Mouse (Mus musculus): Measurements from ENCODE around the gene Serpina11.

The Serpina11 gene

DNA sequence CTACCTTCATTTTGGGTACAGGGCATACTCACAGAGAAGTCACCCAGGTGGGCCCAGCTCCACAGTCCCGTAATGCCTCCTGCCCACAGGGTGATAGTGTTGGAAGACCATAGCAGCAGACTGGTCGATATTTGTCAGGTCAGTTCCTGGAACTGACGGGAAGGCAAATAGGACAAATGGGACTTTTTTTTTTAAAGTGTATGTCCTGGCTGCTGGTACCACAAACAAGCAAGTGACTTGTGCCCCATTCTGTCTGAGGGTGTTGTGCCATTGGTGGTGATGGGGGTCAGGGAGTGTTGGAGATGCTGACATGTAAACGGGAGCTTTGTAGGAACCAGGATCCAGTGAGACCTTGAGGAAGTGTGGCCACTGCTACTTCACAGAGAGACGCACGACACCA is at the start of gene Serpina11:
Gene Serpina11 (minus strand): TSS at position 101 of the 400 bp plus-strand sequence.
- DNase-seq (ENCODE audit: low read depth), result no peak

DNA sequence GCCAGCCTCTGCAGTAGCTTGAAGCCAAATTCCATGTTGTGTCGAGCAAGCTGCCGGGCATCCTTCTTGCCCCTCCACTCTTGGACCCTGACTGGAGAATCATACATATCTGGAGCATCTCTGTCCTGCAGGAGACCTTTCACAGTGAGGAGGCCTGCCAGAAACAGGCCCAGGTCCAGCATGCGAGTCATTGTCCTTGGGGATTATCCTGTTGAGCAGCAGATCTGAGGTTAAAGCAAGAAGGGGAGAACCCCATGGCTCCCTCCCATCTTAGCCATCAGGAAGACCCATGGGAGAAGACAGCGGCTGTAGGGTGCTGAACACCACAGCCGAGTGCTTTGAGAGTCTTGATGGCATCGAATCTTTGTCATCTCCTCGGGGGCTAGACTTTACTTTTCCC is 48.4 kb upstream of the Serpina11 start:
- DNase-seq (ENCODE audit: low read depth), result no peak

DNA sequence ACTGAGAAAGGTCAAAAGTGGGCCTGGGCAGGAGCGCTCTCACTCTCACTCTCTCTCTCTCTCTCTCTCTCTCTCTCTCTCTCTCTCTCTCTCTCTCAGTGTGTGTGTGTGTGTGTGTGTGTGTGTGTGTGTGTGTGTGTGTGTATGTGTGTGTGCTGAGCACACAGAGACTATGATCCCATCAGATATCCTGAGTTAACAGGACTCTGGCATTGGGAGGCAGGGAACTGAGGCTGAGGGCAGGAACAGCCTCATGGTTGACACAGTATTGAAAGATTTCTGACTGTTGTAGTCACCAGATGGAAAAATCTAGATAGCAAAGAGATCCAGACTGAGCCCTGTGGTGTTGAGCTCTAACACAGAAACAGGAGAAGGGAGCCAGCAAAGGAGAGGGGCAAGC is 44.0 kb upstream of the Serpina11 start:
- DNase-seq (ENCODE audit: low read depth), result no peak

DNA sequence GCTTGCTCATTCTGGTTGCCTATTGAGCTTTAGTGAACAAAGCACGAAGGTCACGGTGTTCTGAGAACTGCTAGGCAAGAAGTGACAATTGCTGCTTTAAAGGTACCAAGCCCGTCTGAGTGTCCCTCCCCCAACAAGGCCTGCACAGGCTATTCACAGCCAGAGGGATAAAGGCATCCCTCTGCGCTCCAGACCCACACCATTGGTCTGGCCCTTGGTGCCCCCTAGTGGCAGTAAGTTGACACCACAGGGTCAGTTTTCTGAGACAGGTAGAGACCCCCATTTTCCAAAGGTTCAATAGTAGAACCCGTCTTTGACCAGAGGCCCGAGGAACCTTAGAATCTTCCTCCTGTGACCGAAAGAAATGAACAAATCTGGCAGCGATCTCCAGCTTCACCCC is 40.2 kb upstream of the Serpina11 start:
- no peak for DNase-seq (ENCODE audit: low read depth)

DNA sequence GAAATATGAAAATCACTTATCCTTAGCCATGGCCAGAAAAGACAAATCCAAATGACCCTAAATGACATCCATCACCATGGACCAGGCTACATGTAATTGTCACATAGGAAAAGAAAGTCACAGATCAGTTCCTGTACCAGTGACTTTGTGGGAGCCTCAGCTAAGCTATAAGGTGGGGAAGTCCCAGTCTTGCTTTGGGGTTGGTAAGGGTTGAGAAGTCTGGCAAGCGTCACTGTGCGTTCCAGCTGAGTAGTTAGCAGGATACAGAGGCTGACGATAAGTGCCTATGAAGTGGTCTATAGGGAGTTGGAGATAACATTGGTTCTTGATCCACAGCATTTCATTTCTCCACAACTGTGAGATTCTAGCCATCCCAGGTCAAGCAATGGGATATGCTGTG is 25.5 kb upstream of the Serpina11 start:
- DNase-seq (ENCODE audit: low read depth), result no peak

DNA sequence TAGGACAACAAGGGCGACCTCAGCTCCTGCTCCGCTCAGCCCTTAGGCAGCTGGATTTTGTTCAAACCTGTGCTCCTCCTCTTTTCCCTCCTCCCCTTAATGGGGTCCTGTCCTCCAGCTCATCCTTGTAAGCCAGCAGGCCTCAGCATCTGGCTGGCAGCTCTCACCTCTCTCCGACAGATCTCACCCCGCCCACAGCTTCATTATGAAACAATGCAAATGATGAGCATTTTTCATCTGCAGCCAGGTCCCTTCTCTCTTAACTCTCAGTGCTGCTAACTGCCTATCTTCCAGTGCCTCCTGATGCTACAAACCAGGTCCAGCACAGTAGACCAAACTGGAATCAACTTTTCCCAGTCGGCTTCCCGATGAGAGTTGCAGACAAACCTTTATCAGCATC is 23.9 kb upstream of the Serpina11 start, which contains the start of gene Serpina9:
Gene Serpina9 (minus strand): TSS at position 136 of the 400 bp plus-strand sequence.
- no peak for DNase-seq (ENCODE audit: low read depth)

DNA sequence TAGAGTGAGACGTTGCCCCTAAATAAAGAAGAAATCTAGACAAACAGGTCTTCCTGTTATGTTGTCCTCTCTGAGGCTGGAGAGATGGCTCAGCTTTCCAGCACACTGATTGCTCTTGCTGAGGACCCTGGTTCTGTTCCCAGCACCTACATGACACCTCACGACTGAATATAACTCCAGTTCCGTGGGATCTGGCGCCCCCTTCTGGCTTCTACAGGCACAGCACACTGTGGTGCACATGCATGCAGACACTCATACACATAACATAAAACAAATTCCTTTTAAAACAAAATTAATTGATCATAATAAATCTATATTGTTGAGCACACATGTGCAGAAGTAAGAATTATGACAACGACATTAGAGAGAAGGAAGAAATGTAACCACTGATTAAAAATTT is 14.9 kb upstream of the Serpina11 start:
- DNase-seq (ENCODE audit: low read depth), result no peak

DNA sequence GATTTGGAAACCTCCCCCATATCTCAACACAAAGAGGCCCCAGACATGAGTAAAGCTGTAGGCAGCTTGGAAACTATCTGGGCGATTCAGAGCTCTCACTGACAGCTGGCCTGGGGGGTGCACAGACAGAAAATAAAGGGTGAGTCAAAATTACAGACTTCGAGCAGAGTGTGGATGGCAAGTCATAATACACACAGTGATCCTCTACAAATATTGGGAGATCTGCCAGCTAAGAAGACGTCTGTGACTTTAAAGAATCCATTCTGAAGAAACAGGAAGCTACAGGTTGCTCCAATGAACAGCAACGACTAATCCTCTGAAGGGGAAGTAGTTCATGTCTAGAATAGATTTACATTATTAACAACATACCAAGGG is 13.5 kb upstream of the Serpina11 start:
- DNase-seq (ENCODE audit: low read depth), result no peak

DNA sequence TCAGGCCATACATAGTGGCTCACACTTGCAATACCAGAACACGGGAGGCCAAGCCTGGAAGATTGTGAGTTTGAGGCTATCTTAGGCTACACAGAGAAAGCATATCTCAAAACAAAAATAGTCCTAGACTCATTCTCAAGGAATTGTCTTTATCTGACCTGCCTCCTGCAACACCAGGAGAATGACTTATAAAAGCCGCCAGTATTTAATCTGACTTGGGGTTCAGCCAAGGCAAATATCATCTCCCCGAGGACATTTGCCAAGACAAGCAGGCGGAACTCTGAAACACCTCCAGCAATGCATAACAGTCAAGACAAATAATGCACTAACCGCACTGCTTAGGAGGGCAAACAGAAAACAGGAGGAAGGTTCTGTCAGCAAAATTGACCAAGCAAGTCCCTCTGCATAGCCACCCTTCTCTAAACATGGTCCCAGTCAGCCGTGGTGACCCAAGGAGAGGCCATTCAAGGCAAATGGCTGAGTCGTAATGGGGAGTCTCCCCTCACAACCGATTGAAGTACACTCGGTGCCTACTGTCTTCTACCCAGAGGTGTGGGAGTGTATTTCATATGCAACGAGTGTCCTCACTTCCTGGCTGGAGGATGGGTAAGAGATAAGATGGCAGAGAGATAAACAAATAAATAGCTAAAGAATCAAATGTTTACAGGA is 12.9 kb upstream of the Serpina11 start:
- DNase-seq (ENCODE audit: low read depth), result no peak

DNA sequence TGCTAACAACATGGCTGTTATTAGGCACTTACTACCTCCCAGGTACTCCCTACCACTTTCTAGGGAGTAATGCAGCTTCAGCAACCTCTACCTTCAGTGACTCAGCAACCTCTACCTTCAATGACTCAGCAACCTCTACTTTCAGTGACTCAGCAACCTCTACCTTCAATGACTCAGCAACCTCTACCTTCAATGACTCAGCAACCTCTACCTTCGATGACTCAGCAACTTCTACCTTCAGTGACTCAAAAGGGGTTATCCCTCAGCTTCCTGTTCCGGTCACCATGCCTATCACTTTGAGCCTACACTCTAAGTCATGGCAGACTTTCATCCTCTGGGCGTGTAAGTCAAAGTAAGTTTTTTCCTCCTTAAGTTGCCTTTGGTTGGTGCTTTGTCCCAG is 10.8 kb upstream of the Serpina11 start:
- no peak for DNase-seq (ENCODE audit: low read depth)

DNA sequence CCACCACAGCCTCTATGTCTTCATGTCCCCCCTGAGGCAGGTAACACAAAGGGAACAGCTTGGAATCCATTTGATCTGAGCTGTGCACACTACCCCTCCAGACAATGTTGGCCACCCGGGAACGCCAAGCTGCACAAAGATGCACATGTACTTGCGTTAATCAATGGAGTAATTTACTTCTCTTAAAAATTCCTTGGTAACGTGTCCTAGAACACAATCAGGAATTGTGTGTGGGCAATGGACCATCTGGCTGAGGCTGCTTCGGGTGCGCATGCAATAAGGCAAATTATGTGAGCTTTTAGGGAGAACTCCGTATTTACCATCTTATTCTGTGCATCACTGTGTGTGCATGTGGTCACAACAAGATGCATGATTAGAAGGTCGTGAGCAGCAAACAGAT is 9.9 kb upstream of the Serpina11 start:
- DNase-seq (ENCODE audit: low read depth), result no peak

DNA sequence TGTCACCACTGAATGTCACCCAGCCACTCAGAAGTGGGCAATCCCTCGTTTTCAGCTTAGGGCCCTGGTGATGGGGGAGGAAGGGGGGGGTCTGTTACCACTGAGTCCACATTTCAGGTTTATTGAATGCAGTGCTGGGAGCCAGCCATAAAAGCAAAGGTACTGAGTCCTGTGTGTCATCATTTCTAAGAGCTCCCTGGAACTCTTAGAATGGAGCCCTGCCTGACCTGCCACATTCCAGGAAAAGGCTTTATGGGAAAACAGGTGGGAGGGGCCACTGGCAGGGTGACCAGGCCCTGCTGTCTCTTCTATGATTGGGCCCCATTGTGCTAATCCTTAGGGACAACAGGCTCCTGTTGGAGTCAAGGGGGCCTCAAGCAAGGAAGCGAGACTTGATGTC is 6.8 kb upstream of the Serpina11 start:
- DNase-seq (ENCODE audit: low read depth), result no peak

DNA sequence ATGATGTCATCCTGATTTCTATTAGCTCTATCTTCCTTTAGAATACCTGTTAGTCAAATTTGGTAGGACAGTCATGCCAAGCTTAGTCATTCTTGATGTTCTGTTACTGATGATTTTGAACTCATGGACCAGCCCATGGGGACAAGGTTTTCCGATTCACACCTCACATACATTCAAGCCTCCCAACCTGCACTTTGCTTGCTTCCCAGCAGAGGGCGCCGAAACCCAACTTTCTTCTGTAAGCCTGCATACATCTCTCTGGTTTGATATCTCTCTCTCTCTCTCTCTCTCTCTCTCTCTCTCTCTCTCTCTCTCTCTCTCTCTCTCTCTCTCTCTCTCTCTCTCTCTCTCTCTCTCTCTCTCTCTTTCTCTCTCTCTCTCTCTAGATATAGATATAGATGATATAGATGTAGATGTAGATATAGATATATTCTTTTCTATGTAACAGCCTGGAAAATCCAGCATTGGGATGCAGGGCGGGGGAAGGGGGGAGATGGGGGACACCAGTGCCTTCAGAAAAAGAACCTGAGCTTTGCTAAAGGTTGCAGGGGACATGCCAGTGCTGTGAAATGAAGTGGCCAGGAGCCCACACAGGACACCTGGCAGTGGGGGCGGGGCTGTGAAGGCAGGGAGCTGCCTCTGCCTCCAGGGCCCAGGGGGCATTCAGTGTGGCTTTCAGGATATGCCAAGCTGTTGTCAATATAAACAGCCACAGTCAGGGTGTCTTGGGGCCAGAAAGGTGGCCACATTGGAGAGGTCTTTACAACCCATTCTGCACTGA is 5.7 kb upstream of the Serpina11 start:
- DNase-seq (ENCODE audit: low read depth), result peak; percentile 22

DNA sequence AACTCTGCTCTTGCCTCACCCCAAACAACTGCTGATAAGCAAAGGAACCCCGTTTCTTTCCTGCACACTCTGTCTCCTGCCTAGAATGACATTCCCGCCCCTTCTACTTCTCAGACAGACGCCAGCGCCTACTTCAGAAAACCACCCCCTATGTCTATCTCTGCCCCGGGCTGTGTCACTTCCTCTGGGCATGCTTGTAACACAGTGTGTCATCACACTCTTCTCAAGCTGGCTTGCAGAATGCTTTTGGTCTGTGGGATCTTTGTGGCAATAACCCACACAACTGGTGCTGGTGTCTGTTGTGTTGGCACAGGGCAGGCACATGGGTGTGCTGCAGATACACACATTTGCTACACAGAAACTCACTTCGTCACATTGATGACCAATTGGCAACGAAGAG is 3.2 kb upstream of the Serpina11 start:
- no peak for DNase-seq (ENCODE audit: low read depth)

DNA sequence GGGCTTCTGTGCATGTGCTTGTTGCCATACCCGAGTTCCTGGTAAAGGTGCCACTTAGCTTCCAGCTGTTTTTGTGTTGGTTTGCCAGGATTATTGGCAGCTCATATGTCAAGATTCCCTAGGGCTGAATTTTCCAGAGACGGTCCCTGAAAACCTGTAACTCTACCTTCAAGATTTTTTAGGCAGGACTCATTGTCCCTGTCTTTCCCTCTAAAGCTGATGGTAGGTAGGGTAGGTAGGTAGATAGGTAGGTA is 316 bp downstream of the Serpina11 start:
- no peak for DNase-seq (ENCODE audit: low read depth)

DNA sequence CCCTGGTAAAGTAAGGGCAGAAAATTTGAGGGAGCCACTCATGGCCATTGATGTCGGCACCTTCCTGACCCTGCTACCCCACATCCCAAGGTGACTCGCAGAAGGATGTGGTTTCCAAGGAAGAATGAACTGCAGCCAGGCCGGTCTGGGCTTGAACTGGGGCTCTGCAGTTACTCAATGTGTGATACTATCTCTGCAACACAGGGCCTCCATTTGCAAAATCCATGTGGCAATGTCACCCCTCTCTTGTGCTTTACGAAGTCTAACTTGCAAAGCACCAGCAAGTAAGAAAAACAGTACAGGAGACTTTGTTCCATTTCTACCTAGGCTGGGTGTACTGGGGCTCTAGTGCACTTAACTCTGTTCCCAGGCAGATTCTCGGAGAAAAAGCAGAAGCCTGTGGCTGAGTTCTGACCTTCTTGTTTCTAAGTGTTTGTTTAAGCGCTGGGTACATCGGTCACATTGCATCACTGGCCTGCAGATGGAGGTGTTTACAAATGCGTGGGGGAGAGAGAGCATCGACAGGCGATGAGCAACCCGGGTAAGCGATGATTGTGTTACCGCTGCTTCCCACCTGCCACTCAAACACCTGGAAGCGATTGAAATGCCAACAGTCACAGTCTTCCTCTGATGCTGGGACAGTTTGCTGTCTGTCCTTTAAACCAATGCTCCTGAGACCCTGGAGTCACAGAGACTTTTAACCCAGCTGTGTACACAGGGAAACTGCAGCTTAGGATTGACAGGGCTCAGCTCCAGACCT is 823 bp downstream of the Serpina11 start:
- no peak for DNase-seq (ENCODE audit: low read depth)

DNA sequence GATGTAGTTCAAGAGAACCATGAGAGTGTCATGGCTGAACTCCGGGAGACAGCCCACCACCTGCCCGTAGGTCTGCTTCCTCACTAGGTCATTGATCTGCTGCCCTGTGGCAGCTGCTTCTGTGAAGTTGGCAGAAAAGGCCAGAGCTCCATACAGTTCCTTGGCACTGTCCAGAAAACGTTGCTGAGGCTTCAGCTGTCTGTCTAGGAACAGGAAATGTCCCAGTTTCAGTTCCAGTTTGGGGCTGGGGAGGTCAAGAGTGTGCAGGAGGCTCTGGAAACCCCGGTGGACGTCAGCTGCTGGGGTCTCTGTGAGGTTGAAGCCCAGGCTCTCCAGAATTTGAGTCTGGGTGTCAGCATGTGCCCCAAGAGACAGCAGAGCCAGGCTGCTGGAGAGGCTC is 3.9 kb downstream of the Serpina11 start:
- DNase-seq (ENCODE audit: low read depth), result no peak

DNA sequence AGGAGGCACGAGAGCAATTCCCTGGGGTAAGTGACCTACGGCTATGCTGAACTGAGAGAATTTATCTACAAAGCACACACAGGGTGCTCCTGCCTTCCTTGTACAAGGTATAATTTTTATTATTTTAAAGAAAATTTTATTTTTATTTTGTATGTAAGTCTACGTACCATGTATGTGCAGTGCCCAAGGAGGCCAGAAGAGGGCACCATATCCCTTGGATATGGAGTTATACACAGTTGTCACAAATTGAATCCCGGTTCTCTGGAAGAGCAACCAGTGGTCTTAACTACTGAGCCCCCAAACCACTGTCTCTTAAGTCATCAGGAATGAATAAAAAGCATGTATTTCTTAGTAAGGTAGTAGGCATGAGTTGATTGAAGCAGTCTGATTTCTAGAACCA is 4.8 kb downstream of the Serpina11 start:
- DNase-seq (ENCODE audit: low read depth), result no peak

DNA sequence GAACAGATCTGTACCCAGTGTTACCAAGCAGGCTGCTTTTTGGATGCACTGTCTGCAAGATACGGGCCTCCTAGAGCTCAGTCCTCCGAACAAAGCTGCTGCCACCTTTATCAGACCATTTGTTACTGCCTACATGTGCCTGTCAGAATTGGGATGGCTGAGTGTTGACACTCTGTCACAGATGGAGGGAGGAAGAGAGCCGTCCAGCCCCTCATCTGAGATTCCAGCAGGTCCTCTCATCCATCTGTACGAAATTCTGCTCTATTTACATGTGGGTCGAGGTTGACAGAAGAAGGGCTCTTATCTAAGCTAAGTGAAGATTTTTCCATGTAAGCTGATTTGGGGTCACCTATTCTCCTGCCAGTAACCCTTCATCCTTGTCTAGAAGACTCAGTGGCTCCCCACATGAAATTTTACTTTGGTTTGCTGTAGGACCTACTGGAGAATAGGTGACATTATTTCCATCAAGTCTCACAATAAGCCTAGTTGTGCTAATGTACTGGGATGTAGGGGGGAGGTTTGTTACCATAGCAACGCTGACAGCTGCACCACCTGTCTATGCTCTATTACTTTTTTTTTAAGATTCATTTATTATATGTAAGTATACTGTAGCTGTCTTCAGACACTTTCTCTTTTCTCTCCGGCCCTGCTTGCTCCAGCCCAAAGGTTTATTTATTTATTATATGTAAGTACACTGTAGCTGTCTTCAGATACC is 8.0 kb downstream of the Serpina11 start:
- DNase-seq (ENCODE audit: low read depth), result no peak

DNA sequence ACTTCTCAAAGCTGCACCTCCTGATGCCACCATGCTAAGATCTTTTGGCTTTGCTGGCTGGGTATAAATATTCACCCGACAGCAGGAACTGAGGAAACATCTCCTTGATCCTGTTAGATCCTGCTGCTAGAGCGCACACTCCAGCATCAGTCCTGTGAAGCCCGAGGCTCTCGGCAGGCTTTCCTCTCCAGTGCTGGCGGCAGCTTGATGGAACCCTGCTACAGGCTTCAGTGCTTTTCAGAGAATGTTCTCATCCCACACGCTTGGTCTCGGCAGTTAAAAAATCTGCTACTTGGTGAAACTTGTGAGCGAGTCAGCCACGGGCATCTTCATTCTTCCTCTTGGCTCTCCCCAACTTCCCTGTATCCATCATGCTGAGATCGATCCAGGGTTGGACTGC is 11.5 kb downstream of the Serpina11 start:
- no peak for DNase-seq (ENCODE audit: low read depth)

DNA sequence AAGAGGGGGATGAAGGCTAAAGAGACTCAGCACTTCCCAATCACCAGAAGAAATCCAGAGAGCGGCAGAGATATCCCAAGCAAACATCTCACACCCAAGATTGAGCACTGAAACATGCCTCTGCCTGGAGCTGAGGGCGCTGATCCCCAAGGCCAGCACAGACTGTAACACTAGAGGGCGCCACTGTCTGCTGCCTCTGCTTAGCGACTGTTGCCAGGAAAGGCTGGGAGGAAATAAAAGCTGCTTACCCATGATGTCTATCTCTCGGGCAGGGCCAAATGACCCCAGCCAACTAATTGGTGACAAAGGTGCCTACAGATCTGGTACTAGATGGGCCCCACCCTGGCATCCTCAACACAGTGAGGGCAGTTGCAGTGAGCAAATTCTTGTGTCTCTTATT is 11.9 kb downstream of the Serpina11 start:
- no peak for DNase-seq (ENCODE audit: low read depth)

DNA sequence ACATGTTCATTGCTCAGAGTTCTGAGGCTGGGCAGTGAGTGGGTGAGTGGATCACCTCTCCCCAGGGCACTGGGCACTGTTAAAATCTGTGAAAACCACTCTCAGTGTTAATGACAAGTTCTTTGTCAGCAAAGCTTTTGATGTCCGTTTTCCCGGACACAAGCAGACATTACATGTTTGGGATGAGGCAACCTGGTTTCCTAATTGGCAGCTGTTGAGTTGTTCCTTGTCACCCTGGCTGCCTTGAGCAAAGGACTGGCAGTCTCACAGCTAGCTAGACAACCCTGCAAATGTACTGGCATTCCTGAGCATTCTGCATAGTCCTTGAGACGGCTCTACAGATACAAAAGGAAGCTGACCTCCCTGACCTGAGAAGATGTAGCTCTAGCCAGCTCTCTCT is 12.7 kb downstream of the Serpina11 start:
- DNase-seq (ENCODE audit: low read depth), result no peak

DNA sequence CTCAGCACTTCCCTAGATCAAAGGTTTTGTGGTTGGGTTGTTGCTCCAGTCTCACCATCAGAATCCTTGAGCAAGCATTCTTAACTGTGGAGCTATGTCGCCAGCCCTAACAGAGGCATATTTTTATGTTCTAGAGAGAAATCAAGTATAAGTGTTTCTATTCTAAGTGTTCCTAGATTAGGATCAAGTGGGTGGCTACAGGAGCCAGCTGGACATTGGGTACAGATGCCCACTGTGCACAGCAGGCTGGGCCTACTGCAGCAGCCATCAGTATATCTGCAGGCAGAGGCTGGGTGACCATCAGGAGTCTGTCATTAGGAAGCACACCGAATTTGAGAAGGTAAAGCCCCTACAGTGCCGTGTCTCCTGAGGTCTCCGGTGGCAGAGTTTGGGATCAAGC is 18.7 kb downstream of the Serpina11 start:
- no peak for DNase-seq (ENCODE audit: low read depth)

Data from c-Kit-positive CD71-positive TER-119-negative erythroid progenitor cells, embryonic 14.5 days (primary cell).